Mouse (Mus musculus): ENCODE results near the gene Arv1. TPM values are rescaled to one million over a fixed set of nuclear protein-coding genes. Genes with fewer than 3 reads are reported as not detected.

Gene Arv1
- polyA plus RNA-seq (2017; shearing (Covaris generic)), result 10 to 100 TPM; 11.5 to 30.2 TPM

DNA sequence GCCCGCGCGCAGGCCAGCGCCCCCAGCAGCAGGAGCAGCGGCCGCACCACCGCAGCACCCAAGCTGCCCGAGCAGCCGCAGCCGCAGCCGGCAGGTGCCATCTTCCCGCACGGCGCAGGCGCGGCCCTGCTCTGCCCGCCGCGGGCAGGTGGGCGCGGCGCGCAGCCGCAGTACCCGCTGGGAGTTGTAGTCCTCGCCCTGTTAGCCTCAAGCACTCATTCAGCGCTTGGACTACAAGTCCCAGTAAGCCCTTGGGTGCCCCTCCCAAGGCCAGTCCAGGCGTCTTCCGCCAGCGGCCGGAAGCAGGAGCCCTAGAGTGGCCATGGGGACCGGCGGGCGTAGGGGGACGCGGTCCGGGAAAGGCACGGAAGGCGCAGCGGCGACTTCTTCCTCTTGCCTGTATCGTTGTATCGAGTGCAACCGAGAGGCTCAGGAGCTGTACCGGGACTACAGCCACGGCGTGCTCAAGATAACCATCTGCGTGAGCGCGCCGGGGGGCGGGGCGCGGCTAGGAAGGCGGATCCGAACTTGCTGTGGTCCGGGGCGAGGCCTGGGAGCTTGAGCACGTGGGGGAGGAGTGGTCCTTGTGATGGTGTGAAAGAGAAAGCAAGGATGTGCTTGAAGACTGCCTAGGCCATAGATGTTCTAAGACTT is at the start of gene Arv1, which contains the start of gene Ttc13:
TSS of gene Arv1 (plus strand) at position 278 of the 654 bp plus-strand sequence.
TSS of gene Ttc13 (minus strand) at position 122 of the 654 bp plus-strand sequence.

DNA sequence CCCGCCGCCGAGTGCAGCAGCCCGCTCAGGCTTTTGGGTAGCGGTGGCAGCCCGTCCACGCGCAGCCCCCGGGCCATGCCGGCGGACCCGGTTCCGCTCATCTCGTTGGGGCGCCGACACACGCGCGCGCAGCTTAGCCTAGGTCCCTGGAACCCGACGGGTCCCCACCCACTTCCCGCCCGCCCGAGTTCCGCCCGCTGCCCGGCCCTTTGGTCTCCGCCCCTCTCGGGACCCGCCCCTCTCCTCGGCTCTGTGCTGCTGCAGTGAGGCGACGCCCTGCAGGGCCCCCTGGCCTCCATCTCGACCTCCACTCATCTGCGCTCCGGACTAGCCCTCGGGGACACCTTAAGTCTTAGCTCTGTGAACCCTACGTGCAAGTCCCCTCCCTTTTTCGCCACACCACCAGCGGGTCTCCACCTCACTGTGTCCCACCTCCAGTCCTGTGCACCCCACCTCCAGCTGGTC is 29.8 kb downstream of the Arv1 start, which contains the start of gene Fam89a:
TSS of gene Fam89a (minus strand) at position 124 of the 465 bp plus-strand sequence.

Other genes with a start within 250 kb of the Arv1 start
- gene Cog2, start 201.4 kb upstream of the Arv1 start, polyA plus RNA-seq (2017; shearing (Covaris generic)), result 10 to 100 TPM; 45.8 to 55.0 TPM
- under 1 TPM in 1 of 2 experiments, not detected in 1; 0.15 TPM for gene Agt, start 152.4 kb upstream of the Arv1 start, polyA plus RNA-seq (2017; shearing (Covaris generic))
- not detected for gene Capn9, start 146.0 kb upstream of the Arv1 start, polyA plus RNA-seq (2017; shearing (Covaris generic))
- 1 to 10 TPM; 4.2 to 5.5 TPM for gene 2310022B05Rik, start 58.8 kb upstream of the Arv1 start, polyA plus RNA-seq (2017; shearing (Covaris generic))
- 100 to 1,000 TPM in 1 of 2 experiments, 10 to 100 TPM in 1; 82.3 to 109 TPM for gene Ttc13, start 156 bp upstream of the Arv1 start, polyA plus RNA-seq (2017; shearing (Covaris generic))
- gene Fam89a, start 29.7 kb downstream of the Arv1 start, polyA plus RNA-seq (2017; shearing (Covaris generic)), result 10 to 100 TPM; 15.3 to 17.1 TPM
- under 1 TPM in 1 of 2 experiments, not detected in 1; 0.10 TPM for gene Trim67, start 71.0 kb downstream of the Arv1 start, polyA plus RNA-seq (2017; shearing (Covaris generic))
- gene Gnpat, start 140.9 kb downstream of the Arv1 start, polyA plus RNA-seq (2017; shearing (Covaris generic)), result 10 to 100 TPM; 63.3 to 82.2 TPM
- gene 2810004N23Rik, start 141.0 kb downstream of the Arv1 start, polyA plus RNA-seq (2017; shearing (Covaris generic)), result 10 to 100 TPM; 27.1 to 30.5 TPM
- gene Exoc8, start 175.6 kb downstream of the Arv1 start, polyA plus RNA-seq (2017; shearing (Covaris generic)), result 10 to 100 TPM in 1 of 2 experiments, 1 to 10 TPM in 1; 7.2 to 22.0 TPM
- 1 to 10 TPM; 4.7 to 5.7 TPM for gene Sprtn, start 175.7 kb downstream of the Arv1 start, polyA plus RNA-seq (2017; shearing (Covaris generic))
- gene Egln1, start 227.2 kb downstream of the Arv1 start, polyA plus RNA-seq (2017; shearing (Covaris generic)), result 10 to 100 TPM; 47.7 to 61.2 TPM

Measured in activated CD4-positive, CD25-positive, alpha-beta regulatory T cell (primary cell).